8 mouse cellular contexts compared by ENCODE assay signal in the genomic region with DNA sequence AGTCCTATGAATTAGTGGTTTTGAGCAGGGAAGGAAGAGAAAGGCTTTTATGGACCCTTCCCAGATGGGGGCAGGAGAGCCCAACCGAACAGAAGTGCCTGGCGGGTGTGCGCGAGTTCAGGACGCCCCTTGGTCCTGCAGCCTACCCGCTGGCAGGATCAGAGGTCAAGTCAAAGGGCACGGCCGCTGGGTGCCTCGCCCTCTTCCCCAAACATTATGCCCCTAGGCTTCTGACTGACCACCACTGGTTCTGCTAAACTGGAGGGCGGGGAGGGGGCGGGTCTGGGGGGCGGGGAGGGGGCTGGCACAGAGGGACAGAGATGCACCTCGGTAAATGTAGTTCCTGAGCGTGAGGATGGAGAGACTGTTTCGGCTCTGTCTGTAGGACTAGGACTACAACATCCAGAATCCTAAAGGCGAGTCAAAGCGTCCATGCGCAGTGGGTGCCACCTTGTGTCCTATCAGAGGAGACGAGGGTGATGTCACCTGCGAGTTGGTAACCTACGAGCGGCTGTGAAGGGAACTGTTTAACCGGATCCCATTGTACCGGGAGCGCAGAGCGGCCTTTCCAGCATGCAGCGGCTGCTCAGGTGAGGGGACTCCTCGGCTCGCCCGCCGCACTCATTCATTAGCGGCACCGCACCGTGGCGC. TPM values are rescaled to one million over a fixed set of nuclear protein-coding genes. Genes with fewer than 3 reads are reported as not detected.
DNase-seq lines count a peak whose midpoint lies in the region; ATAC-seq and TF ChIP-seq lines count a peak whose summit lies in the region.

A gene (plus strand): TSS at position 472 of the 651 bp plus-strand sequence.

- WGBS in forebrain, embryonic 16.5 days: under 1% methylated on average over 35 of the region's 35 CpGs
- under 1% methylated on average over 35 of the region's 35 CpGs for WGBS in lung, embryonic 14.5 days
- under 1% methylated on average over 35 of the region's 35 CpGs for WGBS in olfactory bulb, adult 2 months
- under 1% methylated on average over 35 of the region's 35 CpGs for WGBS in thymus, adult 2 months

- TF ChIP-seq CTCF in G1E (IDR thresholded peaks at IDR 0.05; ENCODE audit: low read depth, low read length): no peak
- TF ChIP-seq CTCF in layer of hippocampus, adult 2 months (conservative IDR thresholded peaks at IDR 0.05): peak; percentile 58
- peak; percentile 31 for TF ChIP-seq CTCF in lung, embryonic 14.5 days (IDR thresholded peaks at IDR 0.05; ENCODE audit: low read depth)
- peak; percentile 40 for TF ChIP-seq CTCF in olfactory bulb, adult 2 months (IDR thresholded peaks at IDR 0.05; ENCODE audit: insufficient read depth, low read depth, low read length)
- TF ChIP-seq CTCF in thymus, adult 2 months (IDR thresholded peaks at IDR 0.05; ENCODE audit: borderline replicate concordance, control insufficient read depth, extremely low read depth, insufficient read depth, low read length, poor library complexity): no peak

- ATAC-seq in G1E (ENCODE audit: extremely low read depth, insufficient number of reproducible peaks, low FRiP score, poor library complexity, severe bottlenecking): peak; percentile 99
- ATAC-seq in forebrain, embryonic 16.5 days: peak; percentile 100
- peak; percentile 100 for ATAC-seq in lung, embryonic 14.5 days (ENCODE audit: insufficient read depth)

- H3K9me3 ChIP-seq in G1E (replicated peaks): no peaks in the 10 kb centered on the region
- H3K9me3 ChIP-seq in forebrain, embryonic 16.5 days (ENCODE audit: control insufficient read depth, low read length): no peaks in the 10 kb centered on the region
- H3K9me3 ChIP-seq in lung, embryonic 14.5 days (ENCODE audit: low read depth, low read length): no peaks in the 10 kb centered on the region

- H3K4me3 ChIP-seq in G1E (ENCODE audit: low read depth, low read length): peak within 1 kb of the TSS; percentile 84
- peak within 1 kb of the TSS; percentile 96 for H3K4me3 ChIP-seq in forebrain, embryonic 16.5 days (replicated peaks; ENCODE audit: low read length)
- H3K4me3 ChIP-seq in layer of hippocampus, adult 2 months: peak within 1 kb of the TSS; percentile 100
- peak within 1 kb of the TSS; percentile 88 for H3K4me3 ChIP-seq in lung, embryonic 14.5 days (ENCODE audit: low read depth, low read length)
- peak within 1 kb of the TSS; percentile 95 for H3K4me3 ChIP-seq in olfactory bulb, adult 2 months (ENCODE audit: insufficient read depth, low read depth, low read length)
- H3K4me3 ChIP-seq in thymus, adult 2 months (ENCODE audit: control insufficient read depth, insufficient read depth, low read length): peak within 1 kb of the TSS; percentile 63

- H3K9ac ChIP-seq in forebrain, embryonic 16.5 days (replicated peaks; ENCODE audit: low read depth, low read length): peak within 1 kb of the TSS; percentile 90
- peak within 1 kb of the TSS; percentile 87 for H3K9ac ChIP-seq in lung, embryonic 14.5 days

- intact Hi-C loops in heart, postnatal 36 days (cut with DNase I): loop anchor here (1.0 to 2.0 kb wide), 4 partner anchors 57 to 217 kb away; no protein-coding TSS in a partner anchor

- peaks cover 43% of the 10 kb centered on the region for H3K4me1 ChIP-seq in G1E (ENCODE audit: insufficient read depth, low read depth, low read length)
- peaks cover 27% of the 10 kb centered on the region for H3K4me1 ChIP-seq in forebrain, embryonic 16.5 days (replicated peaks; ENCODE audit: control insufficient read depth, insufficient read depth, low read length)
- peaks cover 8% of the 10 kb centered on the region for H3K4me1 ChIP-seq in lung, embryonic 14.5 days (ENCODE audit: insufficient read depth)
- H3K4me1 ChIP-seq in olfactory bulb, adult 2 months (ENCODE audit: control insufficient read depth, insufficient read depth, low read length): peaks cover 3% of the 10 kb centered on the region
- H3K4me1 ChIP-seq in thymus, adult 2 months (replicated peaks; ENCODE audit: control insufficient read depth, insufficient read depth, low read length): peaks cover 15% of the 10 kb centered on the region

- peak within 1 kb of the TSS; percentile 82 for H3K4me2 ChIP-seq in forebrain, embryonic 16.5 days (ENCODE audit: low read length)
- peak within 1 kb of the TSS; percentile 93 for H3K4me2 ChIP-seq in lung, embryonic 14.5 days

- peaks cover 7% of the 10 kb centered on the region for H3K36me3 ChIP-seq in G1E (replicated peaks)
- no peaks in the 10 kb centered on the region for H3K36me3 ChIP-seq in forebrain, embryonic 16.5 days (ENCODE audit: control insufficient read depth, insufficient read depth)
- H3K36me3 ChIP-seq in lung, embryonic 14.5 days (ENCODE audit: insufficient read depth): no peaks in the 10 kb centered on the region
- no peaks in the 10 kb centered on the region for H3K36me3 ChIP-seq in thymus, adult 2 months (ENCODE audit: control insufficient read depth, insufficient read depth, low read length)

- H3K27me3 ChIP-seq in G1E (ENCODE audit: insufficient read depth, low read length): peaks cover 12% of the 10 kb centered on the region
- H3K27me3 ChIP-seq in forebrain, embryonic 16.5 days (replicated peaks; ENCODE audit: control insufficient read depth, insufficient read depth, low read length): no peaks in the 10 kb centered on the region
- H3K27me3 ChIP-seq in lung, embryonic 14.5 days (ENCODE audit: insufficient read depth, low read length): no peaks in the 10 kb centered on the region
- peaks cover 14% of the 10 kb centered on the region for H3K27me3 ChIP-seq in thymus, adult 2 months (ENCODE audit: control insufficient read depth, insufficient read depth, low read length)

- peak; percentile 95 for TF ChIP-seq POLR2A in olfactory bulb, adult 2 months (IDR thresholded peaks at IDR 0.05; ENCODE audit: insufficient read depth, low read depth, low read length)
- TF ChIP-seq POLR2A in thymus, adult 2 months (IDR thresholded peaks at IDR 0.05; ENCODE audit: control insufficient read depth, extremely low read depth, insufficient read depth, low read length, poor library complexity): 0 out of 2 replicates have a peak, but pooled peaks have one; percentile 18

- peak within 1 kb of the TSS; percentile 95 for H3K27ac ChIP-seq in forebrain, embryonic 16.5 days (ENCODE audit: low read length)
- peak within 1 kb of the TSS; percentile 94 for H3K27ac ChIP-seq in layer of hippocampus, adult 2 months
- peak within 1 kb of the TSS; percentile 94 for H3K27ac ChIP-seq in lung, embryonic 14.5 days (ENCODE audit: low read depth)
- H3K27ac ChIP-seq in olfactory bulb, adult 2 months (ENCODE audit: insufficient read depth, low read depth, low read length): peak within 1 kb of the TSS; percentile 79
- H3K27ac ChIP-seq in thymus, adult 2 months (ENCODE audit: control insufficient read depth, insufficient read depth, low read length): no peak within 1 kb of the TSS

- peak; percentile 99 for DNase-seq in G1E (ENCODE audit: low spot score)
- peak; percentile 93 to 97 for DNase-seq in cerebellum, adult 18-20 months
- peak; percentile 87 to 89 for DNase-seq in heart, postnatal 36 days
- peak; percentile 91 to 98 for DNase-seq in layer of hippocampus, adult 2 months (ENCODE audit: low spot score in 2 of 2)
- peak; percentile 98 for DNase-seq in lung, embryonic 14.5 days
- peak; percentile 81 for DNase-seq in thymus, adult 2 months

RNA-seq across cellular contexts. Expression of the gene that starts here (rescaled TPM):
- total RNA-seq in G1E (2014; fragmentation: Nextera tagmentation) (63.2 and 69.8 TPM in 2 replicates), G1E (2017) (49.7 and 57.3 TPM in 2 replicates)
- 19.8 and 22.5 TPM in 2 replicates for polyA plus RNA-seq in G1E (2012)
- 28.1 and 29.7 TPM in 2 replicates for polyA plus RNA-seq in forebrain, embryonic 16.5 days (2015; fragmentation: Nextera tagmentation; extraction: Ambion mirVana)
- 10 to 100 TPM; 68.1 to 82.1 TPM for total RNA-seq in heart, postnatal 36 days (2021)
- total RNA-seq in layer of hippocampus, adult 2 months (2021): 10 to 100 TPM; 64.9 to 69.3 TPM
- polyA plus RNA-seq in lung, embryonic 14.5 days (2014; fragmentation: Nextera tagmentation; extraction: Ambion mirVana): 15.3 and 17.5 TPM in 2 replicates
- polyA plus RNA-seq in olfactory bulb, adult 2 months (2012; ENCODE audit: insufficient read depth, insufficient read length, low replicate concordance, missing spikeins): not detected in 2 replicates
- 2.8 and 3.4 TPM in 2 replicates for polyA plus RNA-seq in thymus, adult 2 months (2012; rRNA removed)

Comparison
In these comparisons a context has a peak if more than half of its experiments do, and no peak if none do; other contexts are left out.
1. CTCF ChIP-seq: peak in layer of hippocampus, adult 2 months (single experiment), lung, embryonic 14.5 days (single experiment) and olfactory bulb, adult 2 months (single experiment); none in G1E (single experiment) and thymus, adult 2 months (single experiment).
2. Peak in every context shown above with its lines, with median percentiles within 50 percentile points of each other: ATAC-seq, DNase-seq and H3K4me3 ChIP-seq.